Mouse (Mus musculus): ENCODE results near the gene Gm10271. TPM values are rescaled to one million over a fixed set of nuclear protein-coding genes. Genes with fewer than 3 reads are reported as not detected.

Gm10271 gene
- polyA plus RNA-seq, 1 experiment = not detected

GRCm38 (mm10) chr10:117005707-117006464, 33.5 kb upstream of the Gm10271 start:
- Histone ChIP-seq H3K4me3 (ENCODE audit: control insufficient read depth, low read depth, low read length) (no peak overlapping the region), H3K27ac (ENCODE audit: control insufficient read depth, insufficient read depth, low read depth, low read length) (no peak overlapping the region), H3K27me3 (ENCODE audit: control insufficient read depth, insufficient read depth, low read length) (no peaks in the 10 kb centered on the region)

GRCm38 (mm10) chr10:117004695-117005094, 32.3 kb upstream of the Gm10271 start:
- Histone ChIP-seq H3K27ac (ENCODE audit: control insufficient read depth, insufficient read depth, low read depth, low read length) (no peak overlapping the region), H3K4me1 (ENCODE audit: control insufficient read depth, insufficient read depth, low read length) (no peaks in the 10 kb centered on the region), H3K36me3 (ENCODE audit: control insufficient read depth, insufficient read depth, low read length) (no peaks in the 10 kb centered on the region), H3K27me3 (ENCODE audit: control insufficient read depth, insufficient read depth, low read length) (no peaks in the 10 kb centered on the region), H3K4me3 (ENCODE audit: control insufficient read depth, low read depth, low read length) (no peak overlapping the region)
- no peak for TF ChIP-seq CTCF (IDR thresholded peaks at IDR 0.05; ENCODE audit: control insufficient read depth, insufficient read depth, insufficient replicate concordance, low read depth, low read length)
- no peak for TF ChIP-seq POLR2A (IDR thresholded peaks at IDR 0.05; ENCODE audit: control insufficient read depth, low read depth, low read length)

More at GRCm38 (mm10) chr10:117005707-117006464, 33.5 kb upstream of the Gm10271 start:
- Histone ChIP-seq H3K36me3 (ENCODE audit: control insufficient read depth, insufficient read depth, low read length) (no peaks in the 10 kb centered on the region), H3K4me1 (ENCODE audit: control insufficient read depth, insufficient read depth, low read length) (no peaks in the 10 kb centered on the region)
- TF ChIP-seq POLR2A (IDR thresholded peaks at IDR 0.05; ENCODE audit: control insufficient read depth, low read depth, low read length) = no peak
- TF ChIP-seq CTCF (IDR thresholded peaks at IDR 0.05; ENCODE audit: control insufficient read depth, insufficient read depth, insufficient replicate concordance, low read depth, low read length) = no peak

- no peaks in the 10 kb centered on the region for H3K27me3 ChIP-seq (ENCODE audit: control insufficient read depth, insufficient read depth, low read length)
- no peak overlapping the region for H3K4me3 ChIP-seq (ENCODE audit: control insufficient read depth, low read depth, low read length)
- H3K27ac ChIP-seq (ENCODE audit: control insufficient read depth, insufficient read depth, low read depth, low read length) = no peak overlapping the region
- no peaks in the 10 kb centered on the region for H3K36me3 ChIP-seq (ENCODE audit: control insufficient read depth, insufficient read depth, low read length)
- no peak for TF ChIP-seq POLR2A (IDR thresholded peaks at IDR 0.05; ENCODE audit: control insufficient read depth, low read depth, low read length)
- TF ChIP-seq CTCF (IDR thresholded peaks at IDR 0.05; ENCODE audit: control insufficient read depth, insufficient read depth, insufficient replicate concordance, low read depth, low read length) = no peak
- no peaks in the 10 kb centered on the region for H3K4me1 ChIP-seq (ENCODE audit: control insufficient read depth, insufficient read depth, low read length)
These were observed 28.6 kb upstream of the Gm10271 start for GRCm38 (mm10) chr10:117000975-117001374.

GRCm38 (mm10) chr10:116998716-116999455, 26.5 kb upstream of the Gm10271 start:
- no peaks in the 10 kb centered on the region for H3K4me1 ChIP-seq (ENCODE audit: control insufficient read depth, insufficient read depth, low read length)
- H3K27ac ChIP-seq (ENCODE audit: control insufficient read depth, insufficient read depth, low read depth, low read length) = no peak overlapping the region
- TF ChIP-seq CTCF (IDR thresholded peaks at IDR 0.05; ENCODE audit: control insufficient read depth, insufficient read depth, insufficient replicate concordance, low read depth, low read length) = no peak
- TF ChIP-seq POLR2A (IDR thresholded peaks at IDR 0.05; ENCODE audit: control insufficient read depth, low read depth, low read length) = no peak
- no peaks in the 10 kb centered on the region for H3K36me3 ChIP-seq (ENCODE audit: control insufficient read depth, insufficient read depth, low read length)
- no peaks in the 10 kb centered on the region for H3K27me3 ChIP-seq (ENCODE audit: control insufficient read depth, insufficient read depth, low read length)
- no peak overlapping the region for H3K4me3 ChIP-seq (ENCODE audit: control insufficient read depth, low read depth, low read length)

GRCm38 (mm10) chr10:116996236-116996600, 23.8 kb upstream of the Gm10271 start:
- no peak overlapping the region for H3K27ac ChIP-seq (ENCODE audit: control insufficient read depth, insufficient read depth, low read depth, low read length)
- H3K27me3 ChIP-seq (ENCODE audit: control insufficient read depth, insufficient read depth, low read length) = no peaks in the 10 kb centered on the region
- H3K36me3 ChIP-seq (ENCODE audit: control insufficient read depth, insufficient read depth, low read length) = no peaks in the 10 kb centered on the region
- no peak for TF ChIP-seq POLR2A (IDR thresholded peaks at IDR 0.05; ENCODE audit: control insufficient read depth, low read depth, low read length)
- TF ChIP-seq CTCF (IDR thresholded peaks at IDR 0.05; ENCODE audit: control insufficient read depth, insufficient read depth, insufficient replicate concordance, low read depth, low read length) = no peak
- peaks cover 8% of the 10 kb centered on the region for H3K4me1 ChIP-seq (ENCODE audit: control insufficient read depth, insufficient read depth, low read length)
- H3K4me3 ChIP-seq (ENCODE audit: control insufficient read depth, low read depth, low read length) = no peak overlapping the region

GRCm38 (mm10) chr10:116995584-116996235, 23.3 kb upstream of the Gm10271 start:
- Histone ChIP-seq H3K27me3 (ENCODE audit: control insufficient read depth, insufficient read depth, low read length) (no peaks in the 10 kb centered on the region), H3K27ac (ENCODE audit: control insufficient read depth, insufficient read depth, low read depth, low read length) (no peak overlapping the region), H3K4me3 (ENCODE audit: control insufficient read depth, low read depth, low read length) (no peak overlapping the region), H3K36me3 (ENCODE audit: control insufficient read depth, insufficient read depth, low read length) (no peaks in the 10 kb centered on the region), H3K4me1 (ENCODE audit: control insufficient read depth, insufficient read depth, low read length) (peaks cover 8% of the 10 kb centered on the region)
- TF ChIP-seq CTCF (IDR thresholded peaks at IDR 0.05; ENCODE audit: control insufficient read depth, insufficient read depth, insufficient replicate concordance, low read depth, low read length) (no peak), POLR2A (IDR thresholded peaks at IDR 0.05; ENCODE audit: control insufficient read depth, low read depth, low read length) (no peak)

GRCm38 (mm10) chr10:116995162-116995561, 22.8 kb upstream of the Gm10271 start:
- Histone ChIP-seq H3K4me3 (ENCODE audit: control insufficient read depth, low read depth, low read length) (no peak overlapping the region), H3K4me1 (ENCODE audit: control insufficient read depth, insufficient read depth, low read length) (peaks cover 8% of the 10 kb centered on the region), H3K27me3 (ENCODE audit: control insufficient read depth, insufficient read depth, low read length) (no peaks in the 10 kb centered on the region), H3K27ac (ENCODE audit: control insufficient read depth, insufficient read depth, low read depth, low read length) (no peak overlapping the region), H3K36me3 (ENCODE audit: control insufficient read depth, insufficient read depth, low read length) (no peaks in the 10 kb centered on the region)
- TF ChIP-seq POLR2A (IDR thresholded peaks at IDR 0.05; ENCODE audit: control insufficient read depth, low read depth, low read length) (no peak), CTCF (IDR thresholded peaks at IDR 0.05; ENCODE audit: control insufficient read depth, insufficient read depth, insufficient replicate concordance, low read depth, low read length) (no peak)
